Mouse (Mus musculus): ENCODE measurements around the gene Cldn15. TPM values are rescaled to one million over a fixed set of nuclear protein-coding genes. Genes with fewer than 3 reads are reported as not detected.
"Not testable (repeated sequence)": the region's sequence is repeated elsewhere in the genome, so short reads cannot be mapped to it uniquely, and the experiment has no call there.

Gene Cldn15
- polyA plus RNA-seq, 1 experiment from 2014 or later: 11.9 TPM

DNA sequence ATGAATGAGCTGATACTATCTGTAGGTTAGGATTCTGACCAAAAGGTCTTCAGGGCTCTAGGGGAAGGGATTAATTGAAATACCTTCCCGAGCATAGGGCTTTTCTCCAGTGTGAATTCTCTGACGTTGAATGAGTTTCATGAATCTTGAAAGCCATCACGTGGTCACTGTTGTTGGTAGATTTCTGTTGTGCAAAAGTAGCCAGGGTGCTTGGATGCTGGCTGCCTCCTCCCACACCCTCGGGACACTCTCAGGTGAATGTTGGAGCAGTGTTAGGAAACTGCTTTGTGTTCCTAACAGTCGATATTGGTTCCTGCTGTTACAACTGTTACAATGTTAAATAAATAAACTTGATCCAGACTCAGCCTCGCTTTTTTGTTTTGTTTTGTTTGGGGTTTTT is 29.7 kb upstream of the Cldn15 start:
- TF ChIP-seq CTCF (IDR thresholded peaks at IDR 0.05; ENCODE audit: low read depth): no peak
- 72% methylated on average over 6 of the region's 6 CpGs for WGBS

GRCm38 (mm10) chr5:136937621-136938020 is 28.8 kb upstream of the Cldn15 start:
- DNase-seq (ENCODE audit: low spot score) (no peak), ATAC-seq (replicated peaks; ENCODE audit: low FRiP score, low read depth) (no peak)

More for the DNA sequence above, 29.7 kb upstream of the Cldn15 start:
- H3K4me3 ChIP-seq (replicated peaks; ENCODE audit: low read depth, low read length): no peak overlapping the region
- no peak overlapping the region for H3K4me2 ChIP-seq (ENCODE audit: low read length)
- no peak overlapping the region for H3K9ac ChIP-seq (ENCODE audit: low read depth, low read length)
- H3K4me1 ChIP-seq (replicated peaks; ENCODE audit: insufficient read depth, low read length): no peaks in the 10 kb centered on the region
- no peak for ATAC-seq (replicated peaks; ENCODE audit: low FRiP score, low read depth)
- H3K27ac ChIP-seq: no peak overlapping the region
- no peaks in the 10 kb centered on the region for H3K36me3 ChIP-seq (ENCODE audit: insufficient read depth, low read length)
- no peak for DNase-seq (ENCODE audit: low spot score)
- no peaks in the 10 kb centered on the region for H3K27me3 ChIP-seq (ENCODE audit: insufficient read depth, low read length)
- H3K9me3 ChIP-seq (replicated peaks; ENCODE audit: low read length): no peaks in the 10 kb centered on the region

GRCm38 (mm10) chr5:136939284-136939683 is 27.1 kb upstream of the Cldn15 start:
- Histone ChIP-seq H3K27me3 (ENCODE audit: insufficient read depth, low read length) (no peaks in the 10 kb centered on the region), H3K36me3 (ENCODE audit: insufficient read depth, low read length) (no peaks in the 10 kb centered on the region), H3K9ac (ENCODE audit: low read depth, low read length) (no peak overlapping the region), H3K9me3 (replicated peaks; ENCODE audit: low read length) (no peaks in the 10 kb centered on the region), H3K4me2 (ENCODE audit: low read length) (no peak overlapping the region), H3K4me3 (replicated peaks; ENCODE audit: low read depth, low read length) (no peak overlapping the region), H3K4me1 (replicated peaks; ENCODE audit: insufficient read depth, low read length) (no peaks in the 10 kb centered on the region), H3K27ac (no peak overlapping the region)
- peak; percentile 50 for TF ChIP-seq CTCF (IDR thresholded peaks at IDR 0.05; ENCODE audit: low read depth)
- DNase-seq (ENCODE audit: low spot score): no peak
- ATAC-seq (replicated peaks; ENCODE audit: low FRiP score, low read depth): no peak
- 70% methylated on average over 7 of the region's 7 CpGs for WGBS

More at GRCm38 (mm10) chr5:136937621-136938020, 28.8 kb upstream of the Cldn15 start:
- H3K36me3 ChIP-seq (ENCODE audit: insufficient read depth, low read length): no peaks in the 10 kb centered on the region
- TF ChIP-seq CTCF (IDR thresholded peaks at IDR 0.05; ENCODE audit: low read depth): no peak
- H3K4me3 ChIP-seq (replicated peaks; ENCODE audit: low read depth, low read length): no peak overlapping the region
- no peaks in the 10 kb centered on the region for H3K4me1 ChIP-seq (replicated peaks; ENCODE audit: insufficient read depth, low read length)
- WGBS: 65% methylated on average over 5 of the region's 5 CpGs
- no peak overlapping the region for H3K4me2 ChIP-seq (ENCODE audit: low read length)
- H3K9me3 ChIP-seq (replicated peaks; ENCODE audit: low read length): no peaks in the 10 kb centered on the region
- no peaks in the 10 kb centered on the region for H3K27me3 ChIP-seq (ENCODE audit: insufficient read depth, low read length)
- no peak overlapping the region for H3K9ac ChIP-seq (ENCODE audit: low read depth, low read length)
- no peak overlapping the region for H3K27ac ChIP-seq

DNA sequence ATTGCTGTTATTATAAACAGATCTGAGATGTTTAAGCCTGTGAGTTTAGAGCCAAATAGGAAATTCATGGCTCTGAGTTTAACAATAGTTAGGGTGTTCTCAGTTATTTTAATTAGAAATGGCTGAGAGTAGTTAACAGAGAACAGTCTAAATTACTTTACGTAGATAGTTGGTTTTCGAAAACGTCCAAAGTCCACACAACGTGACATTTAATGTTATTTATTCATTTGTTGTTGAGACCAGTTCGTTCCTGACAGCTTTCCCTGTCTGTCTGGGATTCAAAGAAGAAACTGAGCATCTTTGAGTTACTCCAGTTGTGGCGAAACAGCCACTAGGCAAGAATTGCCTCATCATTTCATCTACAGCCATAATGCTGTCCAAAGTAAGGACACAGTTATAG is 26.4 kb upstream of the Cldn15 start:
- H3K36me3 ChIP-seq (ENCODE audit: insufficient read depth, low read length); H3K27ac ChIP-seq; H3K4me1 ChIP-seq (replicated peaks; ENCODE audit: insufficient read depth, low read length); ATAC-seq (replicated peaks; ENCODE audit: low FRiP score, low read depth); H3K4me2 ChIP-seq (ENCODE audit: low read length); H3K27me3 ChIP-seq (ENCODE audit: insufficient read depth, low read length); H3K9me3 ChIP-seq (replicated peaks; ENCODE audit: low read length); H3K4me3 ChIP-seq (replicated peaks; ENCODE audit: low read depth, low read length); DNase-seq (ENCODE audit: low spot score); H3K9ac ChIP-seq (ENCODE audit: low read depth, low read length): not testable (repeated sequence)
- WGBS: 74% methylated on average over 6 of the region's 6 CpGs

DNA sequence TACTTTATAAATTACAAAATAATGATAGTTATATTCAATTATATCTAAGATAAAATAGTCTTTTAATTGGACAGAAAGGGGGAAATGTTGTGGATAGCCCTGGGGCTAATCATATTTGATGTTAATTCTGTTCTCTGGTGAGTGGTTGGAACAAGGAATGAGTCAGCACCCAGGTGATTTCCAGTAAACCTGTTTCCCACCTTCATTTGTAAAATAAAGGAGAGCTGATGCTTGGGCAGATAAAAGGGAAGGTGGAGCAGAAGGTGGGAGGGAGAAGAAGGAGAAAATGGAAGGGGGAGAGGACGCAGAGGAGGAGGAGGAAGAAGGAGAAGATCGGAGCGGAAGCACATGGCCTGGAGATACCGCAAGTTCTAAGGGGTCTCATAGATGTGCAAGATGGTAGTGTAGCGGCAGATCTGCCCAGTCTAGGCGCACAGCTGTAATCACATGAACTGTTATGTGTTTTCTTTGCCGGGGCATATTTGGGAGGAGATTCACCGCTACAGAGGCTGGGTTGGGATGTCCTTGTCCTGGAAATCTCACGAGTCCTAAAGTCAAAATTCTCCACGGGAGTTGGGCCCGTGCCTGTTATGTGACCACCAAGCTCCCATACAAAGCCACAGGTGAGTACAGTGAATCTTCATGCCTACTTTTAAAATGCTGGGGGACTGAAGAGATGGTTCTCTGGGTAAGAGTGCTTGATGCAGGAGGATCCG is 25.4 kb upstream of the Cldn15 start:
- no peak overlapping the region for H3K9ac ChIP-seq (ENCODE audit: low read depth, low read length)
- H3K36me3 ChIP-seq (ENCODE audit: insufficient read depth, low read length): no peaks in the 10 kb centered on the region
- WGBS: 90% methylated on average over 12 of the region's 12 CpGs
- no peaks in the 10 kb centered on the region for H3K4me1 ChIP-seq (replicated peaks; ENCODE audit: insufficient read depth, low read length)
- no peak overlapping the region for H3K4me3 ChIP-seq (replicated peaks; ENCODE audit: low read depth, low read length)
- TF ChIP-seq CTCF (IDR thresholded peaks at IDR 0.05; ENCODE audit: low read depth): no peak
- H3K9me3 ChIP-seq (replicated peaks; ENCODE audit: low read length): no peaks in the 10 kb centered on the region
- DNase-seq (ENCODE audit: low spot score) (no peak), ATAC-seq (replicated peaks; ENCODE audit: low FRiP score, low read depth) (no peak)
- no peak overlapping the region for H3K27ac ChIP-seq
- no peak overlapping the region for H3K4me2 ChIP-seq (ENCODE audit: low read length)
- H3K27me3 ChIP-seq (ENCODE audit: insufficient read depth, low read length): no peaks in the 10 kb centered on the region

DNA sequence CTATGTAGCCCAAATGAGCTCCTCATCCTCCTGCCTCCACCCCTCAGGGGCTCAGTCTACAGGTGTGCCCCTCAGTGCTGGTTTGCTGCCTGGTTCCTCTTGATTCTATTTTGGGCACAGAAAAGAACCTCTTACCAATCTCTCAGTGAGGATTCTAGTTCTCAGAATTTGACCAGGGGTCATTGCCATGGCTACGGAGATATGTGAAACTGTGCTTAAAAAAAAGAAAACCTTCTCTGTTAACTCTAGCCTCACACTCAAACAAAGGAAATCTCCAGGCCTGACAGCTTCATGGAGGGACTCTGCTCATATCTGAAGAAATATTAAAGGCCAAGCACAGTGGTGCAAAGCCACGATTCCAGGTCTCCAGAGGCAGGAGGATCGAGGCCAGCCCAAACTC is 23.6 kb upstream of the Cldn15 start:
- 57% methylated on average over 3 of the region's 3 CpGs for WGBS
- DNase-seq (ENCODE audit: low spot score) (peak; percentile 59), ATAC-seq (replicated peaks; ENCODE audit: low FRiP score, low read depth) (no peak)
- H3K36me3 ChIP-seq (ENCODE audit: insufficient read depth, low read length): no peaks in the 10 kb centered on the region
- H3K4me2 ChIP-seq (ENCODE audit: low read length): no peak overlapping the region
- no peaks in the 10 kb centered on the region for H3K4me1 ChIP-seq (replicated peaks; ENCODE audit: insufficient read depth, low read length)
- no peak overlapping the region for H3K27ac ChIP-seq
- H3K27me3 ChIP-seq (ENCODE audit: insufficient read depth, low read length): no peaks in the 10 kb centered on the region
- no peak for TF ChIP-seq CTCF (IDR thresholded peaks at IDR 0.05; ENCODE audit: low read depth)
- no peak overlapping the region for H3K4me3 ChIP-seq (replicated peaks; ENCODE audit: low read depth, low read length)
- H3K9ac ChIP-seq (ENCODE audit: low read depth, low read length): no peak overlapping the region
- no peaks in the 10 kb centered on the region for H3K9me3 ChIP-seq (replicated peaks; ENCODE audit: low read length)

GRCm38 (mm10) chr5:136943382-136943781 is 23.0 kb upstream of the Cldn15 start:
- no peaks in the 10 kb centered on the region for H3K27me3 ChIP-seq (ENCODE audit: insufficient read depth, low read length)
- no peaks in the 10 kb centered on the region for H3K36me3 ChIP-seq (ENCODE audit: insufficient read depth, low read length)
- no peak overlapping the region for H3K4me3 ChIP-seq (replicated peaks; ENCODE audit: low read depth, low read length)
- DNase-seq (ENCODE audit: low spot score) (no peak), ATAC-seq (replicated peaks; ENCODE audit: low FRiP score, low read depth) (no peak)
- no peaks in the 10 kb centered on the region for H3K4me1 ChIP-seq (replicated peaks; ENCODE audit: insufficient read depth, low read length)
- no peak overlapping the region for H3K4me2 ChIP-seq (ENCODE audit: low read length)
- 69% methylated on average over 2 of the region's 2 CpGs for WGBS
- H3K9ac ChIP-seq (ENCODE audit: low read depth, low read length): no peak overlapping the region
- no peak for TF ChIP-seq CTCF (IDR thresholded peaks at IDR 0.05; ENCODE audit: low read depth)
- H3K27ac ChIP-seq: no peak overlapping the region
- no peaks in the 10 kb centered on the region for H3K9me3 ChIP-seq (replicated peaks; ENCODE audit: low read length)
